Mouse (Mus musculus) liver, embryonic 16.5 days (tissue): ENCODE measurements around the gene Stx1a. TPM values are rescaled to one million over a fixed set of nuclear protein-coding genes. Genes with fewer than 3 reads are reported as not detected.

Experiments used
- ATAC-seq: fragments of 200-750 bp; cut with Nextera tagmentation; 2 replicates; pipeline ENCODE4 v1.8.0; 2017; ENCODE audit warnings: low read depth, mild to moderate bottlenecking, moderate number of reproducible peaks, moderate library complexity
- H3K27ac ChIP-seq: fragments of 300-500 bp; sonication (generic); 2 replicates; pipeline ENCODE4 v1.5.1; 2014; ENCODE audit warnings: mild to moderate bottlenecking, low read length
- H3K27me3 ChIP-seq: fragments of 300-500 bp; sonication (generic); 2 replicates; pipeline ENCODE4 v1.6.1; 2014; ENCODE audit warnings: low read depth, low read length, mixed read lengths; ENCODE audit not compliant: control insufficient read depth, insufficient read depth
- H3K36me3 ChIP-seq: fragments of 300-500 bp; sonication (generic); 2 replicates; pipeline ENCODE4 v1.6.1; 2014; ENCODE audit warnings: mild to moderate bottlenecking; ENCODE audit not compliant: control insufficient read depth, insufficient read depth
- H3K4me1 ChIP-seq: fragments of 300-500 bp; sonication (generic); 2 replicates; pipeline ENCODE4 v1.6.1; 2014; ENCODE audit warnings: low read depth, low read length, mixed read lengths; ENCODE audit not compliant: control insufficient read depth
- H3K4me2 ChIP-seq: fragments of 300-500 bp; sonication (generic); 2 replicates; pipeline ENCODE4 v1.6.1; 2014; ENCODE audit warnings: low read depth, low read length, mixed read lengths
- H3K4me3 ChIP-seq: fragments of 300-500 bp; sonication (generic); 2 replicates; pipeline ENCODE4 v1.5.1; 2014; ENCODE audit warnings: low read depth, mild to moderate bottlenecking, low read length
- H3K9ac ChIP-seq: fragments of 300-500 bp; sonication (generic); 2 replicates; pipeline ENCODE4 v1.6.1; 2014; ENCODE audit warnings: low read depth, low read length
- H3K9me3 ChIP-seq: fragments of 300-500 bp; sonication (generic); replicated peaks from 2 replicates; pipeline ENCODE4 v1.6.1; 2016; ENCODE audit warnings: low read length; ENCODE audit not compliant: control insufficient read depth
- WGBS: fragments of 180-500 bp; shearing (Covaris S2); extraction: QIAGEN DNeasy Blood & Tissue Kit; methylation state at CpG from one replicate; pipeline ENCODE4 v1.1.7; 2014; ENCODE audit not compliant: insufficient replicate concordance; 5-methylcytosine and 5-hydroxymethylcytosine counted together
- polyA plus RNA-seq: library from polyadenylated mRNA; unstranded; fragments of >200 nt; fragmentation: Nextera tagmentation; extraction: Ambion mirVana; gene quantifications from 2 replicates; pipeline ENCODE4 v1.2.1, GENCODE M21; 2015

The Stx1a gene
- polyA plus RNA-seq, 1 experiment from 2014 or later = 1.1 TPM

DNA sequence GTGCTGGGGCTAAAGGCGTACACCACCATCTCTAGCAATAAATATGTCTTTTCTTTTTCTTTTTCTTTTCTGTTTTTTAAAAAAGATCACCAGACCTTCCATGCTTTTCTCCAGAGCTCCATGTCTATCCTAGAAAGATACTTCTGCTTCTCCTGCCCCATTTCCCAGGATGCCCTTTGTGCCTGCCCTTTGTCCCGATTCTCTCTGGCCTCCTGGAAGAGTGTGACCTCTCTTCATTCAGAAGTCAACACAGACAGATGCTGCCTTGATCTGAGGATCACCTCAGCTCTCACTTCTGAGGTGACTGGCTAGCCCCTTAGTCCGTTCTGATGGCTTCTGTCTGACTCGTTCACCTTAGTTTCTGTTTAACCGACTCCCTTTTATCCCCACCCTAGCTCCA, 57.3 kb downstream of the Stx1a start:
- ATAC-seq = no peak

DNA sequence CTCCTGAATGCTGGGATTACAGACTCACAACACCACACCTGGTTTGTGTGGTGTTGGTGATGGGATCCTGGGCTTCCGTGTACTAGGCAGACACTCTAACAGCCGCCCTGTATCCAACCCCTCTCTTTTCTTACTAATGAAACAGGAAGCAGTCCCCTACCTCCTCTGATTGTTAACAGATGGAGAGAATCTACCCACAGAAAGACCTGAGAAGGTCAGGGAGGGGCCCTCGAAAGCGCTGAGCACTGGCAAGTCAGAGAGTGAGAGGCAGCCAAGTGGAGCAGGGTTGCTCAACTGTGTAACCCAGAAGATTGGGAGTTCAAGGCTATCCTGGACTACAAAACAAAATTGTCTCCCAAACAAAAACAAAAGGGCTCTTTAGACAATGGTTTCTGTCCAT, 63.6 kb downstream of the Stx1a start:
- no peak for ATAC-seq
- H3K4me3 ChIP-seq = no peak overlapping the region
- no peak overlapping the region for H3K4me2 ChIP-seq
- no peak overlapping the region for H3K9ac ChIP-seq
- no peaks in the 10 kb centered on the region for H3K36me3 ChIP-seq
- no peak overlapping the region for H3K27ac ChIP-seq
- no peaks in the 10 kb centered on the region for H3K4me1 ChIP-seq
- H3K27me3 ChIP-seq = peaks cover 34% of the 10 kb centered on the region
- no peaks in the 10 kb centered on the region for H3K9me3 ChIP-seq
- WGBS = 48% methylated on average over 4 of the region's 4 CpGs

More for the DNA sequence above, 57.3 kb downstream of the Stx1a start:
- Histone ChIP-seq H3K4me1 (peaks cover 9% of the 10 kb centered on the region), H3K9me3 (no peaks in the 10 kb centered on the region), H3K36me3 (no peaks in the 10 kb centered on the region), H3K27ac (no peak overlapping the region), H3K4me3 (no peak overlapping the region), H3K9ac (no peak overlapping the region), H3K27me3 (0 out of 2 replicates have a peak, but pooled peaks cover 2% of the 10 kb centered on the region), H3K4me2 (no peak overlapping the region)
- WGBS = 62% methylated on average over 5 of the region's 5 CpGs

DNA sequence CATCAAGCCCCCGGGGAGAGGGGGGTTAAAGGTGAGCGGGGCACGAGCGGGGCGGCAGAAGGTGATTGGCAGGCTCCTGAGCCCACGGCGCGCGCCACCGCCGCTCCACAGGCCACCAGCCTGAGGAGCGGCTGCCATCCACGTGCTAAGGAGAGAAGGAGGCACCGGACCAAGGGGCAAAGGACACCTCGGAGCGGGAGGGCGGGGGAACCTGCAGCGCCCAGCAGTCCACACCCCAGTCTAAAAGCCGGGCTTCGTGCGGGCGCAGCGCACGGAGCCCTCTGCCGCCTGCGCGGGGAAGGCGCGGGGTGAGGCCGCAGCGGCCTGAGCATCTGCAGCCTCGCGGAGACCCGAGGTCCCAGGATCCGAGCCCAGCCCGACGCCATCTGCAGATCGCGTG, 66.4 kb downstream of the Stx1a start, which contains the start of gene Mlxipl:
TSS of gene Mlxipl (plus strand) at position 238 of the 400 bp plus-strand sequence.
- ATAC-seq = no peak
- H3K4me3 ChIP-seq = no peak within 1 kb of the TSS
- H3K27me3 ChIP-seq = peaks cover 38% of the 10 kb centered on the region
- H3K9ac ChIP-seq = no peak within 1 kb of the TSS
- no peaks in the 10 kb centered on the region for H3K9me3 ChIP-seq
- no peak within 1 kb of the TSS for H3K27ac ChIP-seq
- 0 out of 2 replicates have a peak within 1 kb of the TSS, but pooled peaks have one; percentile 25 for H3K4me2 ChIP-seq
- WGBS = 5% methylated on average over 39 of the region's 39 CpGs
- H3K4me1 ChIP-seq = no peaks in the 10 kb centered on the region
- H3K36me3 ChIP-seq = no peaks in the 10 kb centered on the region

Other genes starting within 250 kb of the Stx1a start
- 0.09 and 0.12 TPM in 2 replicates for gene Tmem270, start 116.7 kb upstream of the Stx1a start, polyA plus RNA-seq
- 258 and 277 TPM in 2 replicates for gene Cldn13, start 108.0 kb upstream of the Stx1a start, polyA plus RNA-seq
- 20.8 and 25.3 TPM in 2 replicates for gene Mettl27, start 91.1 kb upstream of the Stx1a start, polyA plus RNA-seq
- gene Cldn4, start 76.5 kb upstream of the Stx1a start, polyA plus RNA-seq = 0.28 and 0.71 TPM in 2 replicates
- gene Cldn3, start 37.3 kb upstream of the Stx1a start, polyA plus RNA-seq = 2.6 and 4.7 TPM in 2 replicates
- gene Abhd11, start 14.3 kb upstream of the Stx1a start, polyA plus RNA-seq = 26.2 and 26.6 TPM in 2 replicates
- 14.0 and 15.2 TPM in 2 replicates for gene Dnajc30, start 40.7 kb downstream of the Stx1a start, polyA plus RNA-seq
- 43.0 and 46.5 TPM in 2 replicates for gene Bud23, start 41.5 kb downstream of the Stx1a start, polyA plus RNA-seq
- 0.09 and 0.25 TPM in 2 replicates for gene Vps37d, start 54.8 kb downstream of the Stx1a start, polyA plus RNA-seq
- gene Mlxipl, start 66.4 kb downstream of the Stx1a start, polyA plus RNA-seq = 9.6 and 14.1 TPM in 2 replicates
- gene Tbl2, start 126.2 kb downstream of the Stx1a start, polyA plus RNA-seq = 11.1 and 11.6 TPM in 2 replicates
- gene Bcl7b, start 144.8 kb downstream of the Stx1a start, polyA plus RNA-seq = 24.8 and 25.8 TPM in 2 replicates
- 14.3 and 15.5 TPM in 2 replicates for gene Baz1b, start 163.8 kb downstream of the Stx1a start, polyA plus RNA-seq
- gene Fzd9, start 227.7 kb downstream of the Stx1a start, polyA plus RNA-seq = 0.14 and 0.34 TPM in 2 replicates